Mouse (Mus musculus) heart, adult 2 months (tissue): ENCODE results near the gene Cep128.

Source experiments
- CTCF ChIP-seq: fragments of 200-600 bp; IDR thresholded peaks from 2 replicates; pipeline ENCODE4 v1.8.1; 2022; ENCODE audit warnings: antibody characterized with exemption, mild to moderate bottlenecking, moderate library complexity
- EP300 ChIP-seq: fragments of 200-500 bp; IDR thresholded peaks from 2 replicates; pipeline ENCODE4 v1.6.1; 2011; ENCODE audit warnings: low read depth, low read length, control low read depth; ENCODE audit not compliant: insufficient read depth
- POLR2A ChIP-seq: fragments of 200-500 bp; IDR thresholded peaks from 2 replicates; pipeline ENCODE4 v1.6.1; 2011; ENCODE audit warnings: mild to moderate bottlenecking, low read depth, low read length, control low read depth; ENCODE audit not compliant: insufficient read depth

GRCm38 (mm10) chr12:91103316-91103715 is 280.9 kb downstream of the Cep128 start:
- TF ChIP-seq CTCF, result no peak
- TF ChIP-seq POLR2A, result no peak
- no peak for TF ChIP-seq EP300
